Mouse (Mus musculus): ENCODE measurements around the gene Olfr764-ps1.
"Not testable (repeated sequence)": the region's sequence is repeated elsewhere in the genome, so short reads cannot be mapped to it uniquely, and the experiment has no call there.

Gene Olfr764-ps1

GRCm38 (mm10) chr10:129039796-129040195 is at the start of gene Olfr764-ps1:
Gene Olfr764-ps1 (minus strand): TSS chr10:129039896.
- no peak for DNase-seq (ENCODE audit: low spot score)

GRCm38 (mm10) chr10:129082810-129083209 is 43.1 kb upstream of the Olfr764-ps1 start, which contains the start of gene Olfr767:
Gene Olfr767 (minus strand): TSS chr10:129082910.
- DNase-seq (ENCODE audit: low spot score), result not testable (repeated sequence)

GRCm38 (mm10) chr10:129068877-129069276 is 29.2 kb upstream of the Olfr764-ps1 start, which contains the start of gene Olfr766-ps1:
Gene Olfr766-ps1 (minus strand): TSS chr10:129068977.
- no peak for DNase-seq (ENCODE audit: low spot score)

- not testable (repeated sequence) for DNase-seq (ENCODE audit: low spot score)
Measured at GRCm38 (mm10) chr10:129049898-129050297, 10.2 kb upstream of the Olfr764-ps1 start, which contains the start of gene Olfr765. Gene Olfr765 (minus strand): TSS chr10:129049998.

- no peak for DNase-seq (ENCODE audit: low spot score)
Measured at GRCm38 (mm10) chr10:129028343-129028742, 11.4 kb downstream of the Olfr764-ps1 start.

- DNase-seq (ENCODE audit: low spot score), result no peak
Measured at GRCm38 (mm10) chr10:129026018-129026662, 13.6 kb downstream of the Olfr764-ps1 start.

- DNase-seq (ENCODE audit: low spot score), result no peak
Measured at GRCm38 (mm10) chr10:129023319-129023718, 16.4 kb downstream of the Olfr764-ps1 start.

GRCm38 (mm10) chr10:129014477-129014876 is 25.2 kb downstream of the Olfr764-ps1 start:
- DNase-seq (ENCODE audit: low spot score), result no peak

- DNase-seq (ENCODE audit: low spot score), result not testable (repeated sequence)
Measured at GRCm38 (mm10) chr10:129011511-129011910, 28.2 kb downstream of the Olfr764-ps1 start.

GRCm38 (mm10) chr10:129010288-129010841 is 29.3 kb downstream of the Olfr764-ps1 start, which contains the start of gene Olfr763:
Gene Olfr763 (plus strand): TSS chr10:129010791.
- no peak for DNase-seq (ENCODE audit: low spot score)

- DNase-seq (ENCODE audit: low spot score), result no peak
Measured at GRCm38 (mm10) chr10:129004032-129004920, 35.4 kb downstream of the Olfr764-ps1 start.

GRCm38 (mm10) chr10:128996523-128997040 is 43.1 kb downstream of the Olfr764-ps1 start:
- no peak for DNase-seq (ENCODE audit: low spot score)

- no peak for DNase-seq (ENCODE audit: low spot score)
Measured at GRCm38 (mm10) chr10:128995796-128996195, 43.9 kb downstream of the Olfr764-ps1 start.

- no peak for DNase-seq (ENCODE audit: low spot score)
Measured at GRCm38 (mm10) chr10:128990994-128991393, 48.7 kb downstream of the Olfr764-ps1 start.

- DNase-seq (ENCODE audit: low spot score), result not testable (repeated sequence)
Measured at GRCm38 (mm10) chr10:128990129-128990850, 49.4 kb downstream of the Olfr764-ps1 start.

GRCm38 (mm10) chr10:128989131-128989530 is 50.6 kb downstream of the Olfr764-ps1 start, which contains the start of gene Olfr9:
Gene Olfr9 (plus strand): TSS chr10:128989431.
- not testable (repeated sequence) for DNase-seq (ENCODE audit: low spot score)

All from testis, postnatal 14 days (tissue).